Mouse (Mus musculus): ENCODE measurements around the gene Miox.

GRCm38 (mm10) chr15:89374340-89374739, 40.1 kb downstream of the Miox start:
- TF ChIP-seq CTCF (IDR thresholded peaks at IDR 0.05; ENCODE audit: low read depth) (no peak), EP300 (IDR thresholded peaks at IDR 0.05; ENCODE audit: low read depth) (no peak)

Data from heart, postnatal 0 days (tissue).